Mouse (Mus musculus): ENCODE measurements around the gene Cmpk2. TPM values are rescaled to one million over a fixed set of nuclear protein-coding genes. Genes with fewer than 3 reads are reported as not detected.
"Not testable (repeated sequence)": the region's sequence is repeated elsewhere in the genome, so short reads cannot be mapped to it uniquely, and the experiment has no call there.

Gene Cmpk2
- polyA plus RNA-seq, 1 experiment from 2014 or later, result 8.0 TPM

GRCm38 (mm10) chr12:26454682-26455081, 14.3 kb upstream of the Cmpk2 start:
- Histone ChIP-seq H3K27ac (no peak overlapping the region), H3K27me3 (no peaks in the 10 kb centered on the region), H3K4me3 (replicated peaks) (peak overlapping the region; percentile 29; the same call in 1 of the 2 replicates), H3K4me1 (peaks cover 24% of the 10 kb centered on the region), H3K4me2 (peak overlapping the region; percentile 41; the same call in 1 of the 2 replicates), H3K9ac (no peak overlapping the region), H3K9me3 (replicated peaks) (no peaks in the 10 kb centered on the region), H3K36me3 (no peaks in the 10 kb centered on the region)
- no peak for ATAC-seq (replicated peaks; ENCODE audit: low FRiP score)
- WGBS, result 34% methylated on average over 5 of the region's 5 CpGs

- Histone ChIP-seq H3K4me3 (replicated peaks) (peak within 1 kb of the TSS; percentile 29), H3K27me3 (no peaks in the 10 kb centered on the region), H3K4me2 (peak within 1 kb of the TSS; percentile 41), H3K9me3 (replicated peaks) (no peaks in the 10 kb centered on the region), H3K36me3 (no peaks in the 10 kb centered on the region), H3K27ac (peak within 1 kb of the TSS; percentile 60), H3K4me1 (peaks cover 24% of the 10 kb centered on the region), H3K9ac (no peak within 1 kb of the TSS)
- ATAC-seq (replicated peaks; ENCODE audit: low FRiP score), result peak; percentile 85
- 44% methylated on average over 13 of the region's 13 CpGs for WGBS
Observed at GRCm38 (mm10) chr12:26456028-26456698, 12.8 kb upstream of the Cmpk2 start, which contains the start of gene Rsad2. Gene Rsad2, minus strand, starts transcription at chr12:26456452.

GRCm38 (mm10) chr12:26460091-26460490, 8.9 kb upstream of the Cmpk2 start:
- Histone ChIP-seq H3K27me3 (no peaks in the 10 kb centered on the region), H3K27ac (no peak overlapping the region), H3K4me2 (no peak overlapping the region), H3K9me3 (replicated peaks) (no peaks in the 10 kb centered on the region), H3K4me3 (replicated peaks) (no peak overlapping the region), H3K36me3 (no peaks in the 10 kb centered on the region), H3K9ac (no peak overlapping the region), H3K4me1 (peaks cover 11% of the 10 kb centered on the region)
- no peak for ATAC-seq (replicated peaks; ENCODE audit: low FRiP score)
- 54% methylated on average over 2 of the region's 2 CpGs for WGBS

GRCm38 (mm10) chr12:26465600-26465999, 3.4 kb upstream of the Cmpk2 start:
- Histone ChIP-seq H3K4me2 (no peak overlapping the region), H3K27me3 (no peaks in the 10 kb centered on the region), H3K27ac (no peak overlapping the region), H3K4me3 (replicated peaks) (no peak overlapping the region), H3K36me3 (no peaks in the 10 kb centered on the region), H3K9me3 (replicated peaks) (no peaks in the 10 kb centered on the region), H3K4me1 (peaks cover 13% of the 10 kb centered on the region; the same call in 1 of the 2 replicates), H3K9ac (no peak overlapping the region)
- WGBS, result 71% methylated on average over 5 of the region's 5 CpGs
- ATAC-seq (replicated peaks; ENCODE audit: low FRiP score), result no peak

GRCm38 (mm10) chr12:26470042-26470409, 1.0 kb downstream of the Cmpk2 start:
- WGBS, result 25% methylated on average over 6 of the region's 6 CpGs
- Histone ChIP-seq H3K4me3 (replicated peaks) (peak overlapping the region; percentile 68), H3K36me3 (0 out of 2 replicates have a peak, but pooled peaks cover 3% of the 10 kb centered on the region), H3K9me3 (replicated peaks) (no peaks in the 10 kb centered on the region), H3K27me3 (no peaks in the 10 kb centered on the region), H3K4me1 (peaks cover 23% of the 10 kb centered on the region), H3K27ac (no peak overlapping the region; the same call in 1 of the 2 replicates), H3K9ac (peak overlapping the region; percentile 72; the same call in 1 of the 2 replicates), H3K4me2 (peak overlapping the region; percentile 95)
- ATAC-seq (replicated peaks; ENCODE audit: low FRiP score), result 0 out of 2 replicates have a peak, but pooled peaks have one; percentile 1

GRCm38 (mm10) chr12:26471376-26471775, 2.4 kb downstream of the Cmpk2 start:
- ATAC-seq (replicated peaks; ENCODE audit: low FRiP score), result no peak
- no peak overlapping the region for H3K4me3 ChIP-seq (replicated peaks)
- no peak overlapping the region for H3K27ac ChIP-seq
- H3K4me1 ChIP-seq, result peaks cover 23% of the 10 kb centered on the region
- 0 out of 2 replicates have a peak, but pooled peaks cover 3% of the 10 kb centered on the region for H3K36me3 ChIP-seq
- peak overlapping the region; percentile 95; the same call in 1 of the 2 replicates for H3K4me2 ChIP-seq
- 62% methylated on average over 3 of the region's 3 CpGs for WGBS
- H3K9me3 ChIP-seq (replicated peaks), result no peaks in the 10 kb centered on the region
- no peaks in the 10 kb centered on the region for H3K27me3 ChIP-seq
- H3K9ac ChIP-seq, result no peak overlapping the region

- no peak overlapping the region; the same call in 1 of the 2 replicates for H3K27ac ChIP-seq
- WGBS, result 87% methylated on average over 3 of the region's 3 CpGs
- H3K4me2 ChIP-seq, result no peak overlapping the region
- H3K4me3 ChIP-seq (replicated peaks), result no peak overlapping the region
- H3K4me1 ChIP-seq, result peaks cover 23% of the 10 kb centered on the region
- no peaks in the 10 kb centered on the region for H3K9me3 ChIP-seq (replicated peaks)
- ATAC-seq (replicated peaks; ENCODE audit: low FRiP score), result no peak; the same call in 1 of the 2 replicates
- H3K36me3 ChIP-seq, result 0 out of 2 replicates have a peak, but pooled peaks cover 3% of the 10 kb centered on the region
- no peaks in the 10 kb centered on the region for H3K27me3 ChIP-seq
- H3K9ac ChIP-seq, result no peak overlapping the region
Observed at GRCm38 (mm10) chr12:26472770-26473481, 3.9 kb downstream of the Cmpk2 start.

GRCm38 (mm10) chr12:26473746-26474145, 4.7 kb downstream of the Cmpk2 start:
- no peak overlapping the region for H3K9ac ChIP-seq
- H3K36me3 ChIP-seq, result 0 out of 2 replicates have a peak, but pooled peaks cover 5% of the 10 kb centered on the region
- WGBS, result 85% methylated on average over 6 of the region's 6 CpGs
- H3K9me3 ChIP-seq (replicated peaks), result no peaks in the 10 kb centered on the region
- H3K4me1 ChIP-seq, result peaks cover 20% of the 10 kb centered on the region
- no peak overlapping the region for H3K4me3 ChIP-seq (replicated peaks)
- no peak overlapping the region for H3K27ac ChIP-seq
- no peaks in the 10 kb centered on the region for H3K27me3 ChIP-seq
- ATAC-seq (replicated peaks; ENCODE audit: low FRiP score), result no peak
- no peak overlapping the region for H3K4me2 ChIP-seq

GRCm38 (mm10) chr12:26477198-26477597, 8.2 kb downstream of the Cmpk2 start:
- 0 out of 2 replicates have a peak, but pooled peaks cover 5% of the 10 kb centered on the region for H3K36me3 ChIP-seq
- H3K4me3 ChIP-seq (replicated peaks), result no peak overlapping the region
- H3K27me3 ChIP-seq, result no peaks in the 10 kb centered on the region
- no peak for ATAC-seq (replicated peaks; ENCODE audit: low FRiP score)
- H3K27ac ChIP-seq, result no peak overlapping the region
- H3K9ac ChIP-seq, result no peak overlapping the region
- H3K9me3 ChIP-seq (replicated peaks), result no peaks in the 10 kb centered on the region
- WGBS, result 86% methylated on average over 5 of the region's 5 CpGs
- H3K4me1 ChIP-seq, result no peaks in the 10 kb centered on the region
- no peak overlapping the region for H3K4me2 ChIP-seq

- no peaks in the 10 kb centered on the region for H3K27me3 ChIP-seq
- H3K4me3 ChIP-seq (replicated peaks), result no peak overlapping the region
- 0 out of 2 replicates have a peak, but pooled peaks cover 5% of the 10 kb centered on the region for H3K36me3 ChIP-seq
- no peak overlapping the region for H3K9ac ChIP-seq
- no peak for ATAC-seq (replicated peaks; ENCODE audit: low FRiP score)
- no peak overlapping the region for H3K27ac ChIP-seq
- no peaks in the 10 kb centered on the region for H3K4me1 ChIP-seq
- H3K4me2 ChIP-seq, result no peak overlapping the region
- no peaks in the 10 kb centered on the region for H3K9me3 ChIP-seq (replicated peaks)
- 79% methylated on average over 18 of the region's 18 CpGs for WGBS
Observed at GRCm38 (mm10) chr12:26478196-26479004, 9.4 kb downstream of the Cmpk2 start.

GRCm38 (mm10) chr12:26485738-26486580, 17.0 kb downstream of the Cmpk2 start:
- not testable (repeated sequence) for H3K9me3 ChIP-seq (replicated peaks); H3K4me2 ChIP-seq; H3K9ac ChIP-seq; ATAC-seq (replicated peaks; ENCODE audit: low FRiP score); H3K36me3 ChIP-seq; H3K27me3 ChIP-seq; H3K4me3 ChIP-seq (replicated peaks); H3K27ac ChIP-seq
- 90% methylated on average over 12 of the region's 12 CpGs for WGBS
- peaks cover 12% of the 10 kb centered on the region for H3K4me1 ChIP-seq

Data from kidney, embryonic 15.5 days (tissue).